Mouse (Mus musculus) cerebellum, postnatal 36 days (tissue): ENCODE measurements around the gene Gcn1l1.
"Not testable (repeated sequence)": the region's sequence is repeated elsewhere in the genome, so short reads cannot be mapped to it uniquely, and the experiment has no call there.

ENCODE experiments used
- DNase-seq, 2 experiments: peaks; one replicate each; pipeline ENCODE4 v3.0.0; 2021 to 2022; ENCODE audit warnings: mixed read lengths in 2 of 2

Gcn1l1 gene

DNA sequence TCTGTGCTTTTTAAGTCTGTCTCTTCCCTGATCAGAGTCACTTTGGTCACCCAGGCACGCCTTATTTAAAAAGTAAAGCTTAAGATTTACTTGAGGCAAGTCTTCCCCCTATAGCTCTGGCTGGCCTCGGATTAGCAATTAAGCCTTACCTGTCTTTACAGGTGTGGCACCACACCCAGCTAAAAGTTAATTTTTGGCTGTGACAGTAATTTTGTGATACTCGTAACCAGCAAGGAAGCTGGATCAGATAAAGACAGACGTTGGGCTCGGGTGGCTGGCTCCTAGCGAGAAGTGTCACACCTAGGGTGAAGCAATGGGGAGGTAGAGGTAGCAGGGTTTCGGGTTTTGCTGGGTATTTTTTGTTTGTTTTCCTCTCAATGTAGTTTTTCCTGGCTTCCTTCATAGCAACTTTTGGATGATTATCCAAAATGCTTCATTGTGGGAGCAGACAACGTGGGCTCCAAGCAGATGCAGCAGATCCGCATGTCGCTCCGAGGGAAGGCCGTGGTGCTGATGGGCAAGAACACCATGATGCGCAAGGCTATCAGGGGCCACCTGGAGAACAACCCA, 4.6 kb upstream of the Gcn1l1 start:
- no peak for DNase-seq

- no peak for DNase-seq
These were observed 1.1 kb upstream of the Gcn1l1 start for GRCm38 (mm10) chr5:115563771-115564585.

DNA sequence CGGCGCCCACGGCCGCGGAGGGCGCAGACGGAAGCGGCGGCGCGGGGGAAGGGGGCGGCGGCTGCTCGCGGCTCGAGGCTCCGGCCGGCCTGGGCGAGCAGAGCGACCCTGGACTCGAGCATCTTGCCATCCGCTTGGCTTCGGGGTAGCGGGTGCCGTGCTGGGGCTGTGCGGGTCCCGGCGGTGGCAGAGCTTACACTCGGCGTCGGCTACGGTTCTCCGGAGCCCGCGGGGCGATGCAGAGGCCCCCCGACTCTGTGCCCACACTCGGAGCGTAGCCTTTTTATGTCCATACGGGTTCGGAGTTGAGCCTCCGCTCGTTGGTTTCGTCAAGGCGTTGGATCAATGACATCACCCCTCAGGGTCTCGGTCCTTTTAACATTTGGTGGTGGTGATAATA, 349 bp downstream of the Gcn1l1 start:
- DNase-seq: no peak

GRCm38 (mm10) chr5:115568681-115569080, 3.6 kb downstream of the Gcn1l1 start:
- no peak for DNase-seq

DNA sequence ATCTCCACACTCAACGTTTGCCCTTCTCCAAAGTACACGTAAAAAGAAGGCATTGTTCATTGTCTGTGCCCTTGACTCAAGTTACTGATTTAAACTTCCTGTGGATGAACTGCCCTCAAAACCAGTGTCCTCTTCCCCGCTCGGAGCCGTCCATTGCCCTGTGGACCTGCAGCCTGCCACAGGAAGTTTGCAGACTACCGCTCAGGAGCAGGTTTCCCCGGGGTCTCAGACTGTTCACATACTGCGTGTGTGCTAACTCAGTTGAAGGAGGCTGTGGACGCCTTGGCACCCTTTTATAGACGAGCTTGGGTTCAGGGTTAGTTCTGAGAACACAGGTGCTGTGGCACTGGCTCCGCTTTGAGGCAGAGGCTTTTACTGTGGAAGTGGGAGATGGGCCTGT, 4.3 kb downstream of the Gcn1l1 start:
- no peak for DNase-seq

DNA sequence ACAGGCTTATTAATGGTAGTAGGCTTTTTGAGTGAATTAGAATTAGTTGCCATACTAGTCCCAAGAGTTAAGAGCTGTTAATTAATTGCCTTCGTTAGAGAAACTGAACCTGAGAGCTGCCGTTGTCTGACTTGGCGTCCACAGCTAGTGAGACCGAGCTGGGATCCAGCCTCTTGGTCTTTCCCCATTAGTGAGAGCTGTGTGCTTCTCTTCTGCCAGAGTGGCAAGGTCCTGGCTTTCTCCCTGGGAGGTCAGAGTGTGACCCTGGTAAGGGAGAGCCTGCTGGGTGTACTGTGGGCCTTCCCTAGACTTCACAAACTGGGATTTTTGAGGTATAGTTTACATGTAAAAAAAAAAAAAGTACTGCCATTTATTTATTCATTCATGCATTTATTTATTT, 4.7 kb downstream of the Gcn1l1 start:
- no peak for DNase-seq

GRCm38 (mm10) chr5:115571086-115571485, 6.0 kb downstream of the Gcn1l1 start:
- no peak for DNase-seq

DNA sequence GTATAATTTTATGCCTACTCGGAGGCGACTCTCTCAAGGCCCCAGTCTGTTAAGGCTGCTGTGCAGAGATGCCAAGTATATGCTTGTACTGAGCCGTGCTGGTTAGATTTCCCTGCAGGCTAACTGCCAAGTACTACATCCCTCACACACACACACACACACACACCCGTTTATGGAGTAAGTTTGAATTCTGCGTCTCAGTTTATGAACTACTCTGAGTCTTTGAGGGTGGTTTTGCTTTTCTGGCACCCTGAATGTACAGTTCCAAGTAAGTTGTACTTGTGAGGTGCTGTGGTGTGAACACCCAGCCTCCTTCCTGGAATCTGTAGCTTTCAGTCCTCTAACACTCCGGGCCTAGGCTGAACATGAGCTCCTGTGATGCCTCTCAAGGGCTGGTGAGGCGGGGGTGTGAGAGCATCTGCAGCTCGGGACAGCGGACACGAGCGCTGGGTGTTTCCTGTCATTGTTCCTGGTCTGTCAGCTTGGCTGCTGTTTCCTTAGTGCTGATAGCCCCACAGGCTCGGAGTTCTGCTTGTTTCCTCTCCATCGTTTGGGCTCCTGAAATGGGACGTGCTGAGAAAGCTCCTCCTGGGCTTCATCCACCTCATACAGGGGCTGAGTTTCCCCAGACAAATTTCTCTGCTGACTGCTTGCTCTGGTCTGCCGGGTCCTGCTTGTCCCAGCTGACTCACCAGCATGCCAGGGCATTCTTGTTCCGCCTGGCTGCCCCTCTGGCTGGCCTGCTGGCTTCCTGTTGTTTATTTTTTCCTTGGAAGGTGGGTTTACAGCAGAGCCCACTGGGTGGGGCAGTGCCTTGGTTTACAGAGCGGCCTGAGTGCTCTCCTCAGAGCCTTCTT, 7.9 kb downstream of the Gcn1l1 start:
- no peak for DNase-seq

DNA sequence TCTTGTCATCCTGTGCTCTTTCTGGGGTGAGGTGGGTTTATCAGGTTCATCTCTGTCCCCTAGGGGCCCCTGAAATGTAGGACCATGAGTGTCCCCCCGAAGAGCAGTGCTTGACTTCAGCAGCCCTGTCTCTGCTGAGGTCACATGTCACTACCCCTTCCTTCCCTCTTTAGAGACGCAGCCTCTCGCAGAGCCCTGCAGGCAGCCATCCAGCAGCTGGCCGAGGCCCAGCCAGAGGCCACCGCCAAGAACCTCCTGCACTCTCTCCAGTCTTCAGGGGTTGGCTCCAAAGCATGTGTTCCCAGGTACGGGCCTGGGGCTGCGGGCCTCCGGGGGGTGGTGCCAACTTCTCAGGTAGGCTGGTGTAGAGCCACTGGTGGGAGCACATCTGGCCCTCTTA, 9.9 kb downstream of the Gcn1l1 start:
- DNase-seq: peak; percentile 32 to 55

- not testable (repeated sequence) for DNase-seq
These were observed 12.6 kb downstream of the Gcn1l1 start for GRCm38 (mm10) chr5:115577686-115578085.

DNA sequence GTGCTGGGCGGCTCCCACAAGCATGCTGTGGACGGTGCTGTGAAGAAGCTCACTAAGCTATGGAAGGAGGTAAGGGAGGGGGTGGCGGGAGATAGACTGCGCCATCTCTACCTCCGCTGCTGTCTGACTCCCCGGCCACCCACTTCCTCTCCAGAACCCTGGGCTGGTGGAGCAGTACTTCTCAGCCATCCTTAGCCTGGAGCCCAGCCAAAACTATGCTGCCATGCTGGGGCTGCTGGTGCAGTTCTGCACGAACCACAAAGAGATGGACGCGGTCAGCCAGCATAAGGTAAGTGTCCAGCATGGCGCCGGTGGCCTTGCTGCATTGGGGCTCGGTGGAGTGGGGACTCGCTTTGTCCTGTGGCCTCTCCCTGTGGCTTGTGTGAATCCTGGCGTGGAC, 13.9 kb downstream of the Gcn1l1 start:
- DNase-seq: peak; percentile 43 to 53

DNA sequence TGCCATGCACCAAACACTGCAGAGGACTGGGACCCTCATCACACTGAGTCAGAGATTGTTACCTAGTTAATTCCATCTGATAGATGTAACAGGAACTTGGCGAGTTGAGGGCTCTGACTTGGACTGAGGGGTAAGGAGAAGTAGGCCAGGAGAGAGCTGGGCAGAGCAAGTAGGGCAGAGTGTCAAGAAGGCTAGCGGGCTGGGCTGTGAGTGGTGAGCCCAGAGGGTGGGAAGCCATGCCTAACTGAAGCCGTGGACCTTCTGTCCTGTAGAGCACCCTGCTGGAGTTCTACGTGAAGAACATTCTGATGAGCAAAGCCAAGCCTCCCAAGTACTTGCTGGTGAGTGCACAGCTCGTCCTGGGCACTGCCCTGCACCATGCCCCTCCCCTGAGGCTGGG, 14.3 kb downstream of the Gcn1l1 start:
- no peak for DNase-seq

- DNase-seq: no peak
These were observed 15.4 kb downstream of the Gcn1l1 start for GRCm38 (mm10) chr5:115580229-115581001.

- no peak for DNase-seq
These were observed 16.6 kb downstream of the Gcn1l1 start for GRCm38 (mm10) chr5:115581662-115582061.

GRCm38 (mm10) chr5:115585616-115586015, 20.6 kb downstream of the Gcn1l1 start:
- DNase-seq: no peak

DNA sequence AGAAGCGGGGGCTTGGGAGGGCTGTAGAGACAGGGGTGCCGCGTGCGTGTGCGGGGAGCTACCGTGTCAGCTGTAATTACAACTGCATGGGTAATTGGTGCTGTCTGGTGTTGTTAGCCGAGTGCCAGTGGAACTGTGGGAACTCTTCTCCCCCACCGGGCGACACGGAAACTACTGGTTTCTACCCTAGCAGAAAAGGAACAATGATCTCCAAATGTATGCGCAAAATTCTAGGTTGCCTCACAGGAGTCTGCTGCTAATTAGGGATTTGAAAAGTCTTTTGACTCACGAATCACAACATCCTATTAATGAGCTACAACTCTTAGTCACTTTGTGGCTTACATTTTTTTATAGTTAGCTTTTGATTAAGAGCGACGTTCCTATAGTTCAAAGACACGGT, 21.1 kb downstream of the Gcn1l1 start:
- DNase-seq: no peak

GRCm38 (mm10) chr5:115586780-115587179, 21.7 kb downstream of the Gcn1l1 start:
- no peak for DNase-seq

- DNase-seq: no peak
These were observed 26.0 kb downstream of the Gcn1l1 start for GRCm38 (mm10) chr5:115591028-115591427.

- no peak for DNase-seq
These were observed 26.5 kb downstream of the Gcn1l1 start for GRCm38 (mm10) chr5:115591506-115591905.

GRCm38 (mm10) chr5:115603561-115603960, 38.5 kb downstream of the Gcn1l1 start:
- no peak for DNase-seq

DNA sequence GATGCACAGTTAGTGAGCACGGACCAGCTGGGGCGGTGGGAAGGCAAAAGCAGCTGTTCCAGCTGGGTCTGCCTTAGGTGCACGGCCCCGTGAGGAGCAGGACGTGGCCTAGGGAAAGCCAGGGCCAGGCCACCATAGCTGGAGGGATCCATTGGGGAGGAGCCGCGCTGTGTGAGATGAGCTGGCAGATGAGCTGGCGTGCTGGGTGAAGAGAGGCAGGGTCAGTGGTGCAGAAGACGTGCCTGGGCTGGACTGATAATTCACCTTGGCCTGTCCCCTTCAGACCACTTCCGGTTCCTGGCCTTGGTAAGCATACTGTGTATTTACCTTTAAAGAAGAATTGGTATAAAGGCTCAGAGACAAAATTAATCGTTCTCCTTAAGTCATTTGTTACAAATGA, 46.5 kb downstream of the Gcn1l1 start:
- no peak for DNase-seq

GRCm38 (mm10) chr5:115613332-115613731, 48.3 kb downstream of the Gcn1l1 start:
- DNase-seq: no peak

GRCm38 (mm10) chr5:115614948-115615347, 49.9 kb downstream of the Gcn1l1 start:
- peak in 1 of 2 experiments; percentile 49 for DNase-seq
